Comparison of ENCODE assay signal across 10 mouse cellular contexts in genomic region chr7:92125886-92126285, GRCm38 (mm10).
DNase-seq lines count a peak whose midpoint lies in the region; ATAC-seq and TF ChIP-seq lines count a peak whose summit lies in the region.
"Had no signal": no experiment of that assay in that cellular context is flagged by ENCODE, and none has a peak within 500 bp of the region (broad histone marks: within the 10 kb centered on the region; RNA-seq: fewer than 3 reads in every experiment).

No protein-coding gene starts in this region.

- TF ChIP-seq CTCF in cerebellum, adult 2 months (IDR thresholded peaks at IDR 0.05; ENCODE audit: borderline replicate concordance, insufficient read depth, low read depth, low read length): no peak
- TF ChIP-seq CTCF in thymus, adult 2 months (IDR thresholded peaks at IDR 0.05; ENCODE audit: borderline replicate concordance, control insufficient read depth, extremely low read depth, insufficient read depth, low read length, poor library complexity): no peak

- no peak overlapping the region for H3K9ac ChIP-seq in liver, embryonic 11.5 days (ENCODE audit: low read depth, low read length)
- no peak overlapping the region for H3K9ac ChIP-seq in forebrain, embryonic 14.5 days (ENCODE audit: low read length)
- H3K9ac ChIP-seq: midbrain, embryonic 12.5 days had no signal

- no peaks in the 10 kb centered on the region for H3K27me3 ChIP-seq in liver, embryonic 11.5 days (replicated peaks; ENCODE audit: control insufficient read depth, insufficient read depth, low read length)
- no peaks in the 10 kb centered on the region for H3K27me3 ChIP-seq in cerebellum, adult 2 months (ENCODE audit: control insufficient read depth, insufficient read depth, low read length)
- H3K27me3 ChIP-seq in forebrain, embryonic 14.5 days (replicated peaks; ENCODE audit: control insufficient read depth, insufficient read depth, low read length): no peaks in the 10 kb centered on the region
- H3K27me3 ChIP-seq in thymus, adult 2 months (ENCODE audit: control insufficient read depth, insufficient read depth, low read length): no peaks in the 10 kb centered on the region
- H3K27me3 ChIP-seq: midbrain, embryonic 12.5 days; Patski had no signal

- no peak for ATAC-seq in liver, embryonic 11.5 days (replicated peaks; ENCODE audit: low FRiP score)
- peak; percentile 88; the same call in 1 of the 2 replicates for ATAC-seq in forebrain, embryonic 14.5 days
- ATAC-seq: Patski had no signal

- no peaks in the 10 kb centered on the region for H3K4me1 ChIP-seq in liver, embryonic 11.5 days (replicated peaks; ENCODE audit: control insufficient read depth, insufficient read depth, low read length)
- H3K4me1 ChIP-seq in cerebellum, adult 2 months (ENCODE audit: control insufficient read depth, insufficient read depth, low read length): peaks cover 4% of the 10 kb centered on the region; the same call in 1 of the 2 replicates
- peaks cover 6% of the 10 kb centered on the region; the same call in 1 of the 2 replicates for H3K4me1 ChIP-seq in forebrain, embryonic 14.5 days (ENCODE audit: control insufficient read depth, insufficient read depth, low read length)
- no peaks in the 10 kb centered on the region for H3K4me1 ChIP-seq in thymus, adult 2 months (replicated peaks; ENCODE audit: control insufficient read depth, insufficient read depth, low read length)
- H3K4me1 ChIP-seq: midbrain, embryonic 12.5 days had no signal

- H3K4me3 ChIP-seq in liver, embryonic 11.5 days (ENCODE audit: low read depth, low read length): no peak overlapping the region
- no peak overlapping the region for H3K4me3 ChIP-seq in cerebellum, adult 2 months (replicated peaks; ENCODE audit: insufficient read depth, low read depth, low read length)
- no peak overlapping the region for H3K4me3 ChIP-seq in forebrain, embryonic 14.5 days (ENCODE audit: low read depth, low read length)
- H3K4me3 ChIP-seq in thymus, adult 2 months (ENCODE audit: control insufficient read depth, insufficient read depth, low read length): no peak overlapping the region
- H3K4me3 ChIP-seq: midbrain, embryonic 12.5 days had no signal

- H3K27ac ChIP-seq in liver, embryonic 11.5 days (ENCODE audit: low read depth, low read length): no peak overlapping the region
- no peak overlapping the region for H3K27ac ChIP-seq in cerebellum, adult 2 months (ENCODE audit: insufficient read depth, low read length)
- no peak overlapping the region; the same call in 1 of the 2 replicates for H3K27ac ChIP-seq in forebrain, embryonic 14.5 days (ENCODE audit: low read depth, low read length)
- no peak overlapping the region for H3K27ac ChIP-seq in thymus, adult 2 months (ENCODE audit: control insufficient read depth, insufficient read depth, low read length)
- H3K27ac ChIP-seq: midbrain, embryonic 12.5 days had no signal

- no peak overlapping the region for H3K4me2 ChIP-seq in liver, embryonic 11.5 days
- H3K4me2 ChIP-seq in forebrain, embryonic 14.5 days (ENCODE audit: low read length): no peak overlapping the region
- H3K4me2 ChIP-seq: midbrain, embryonic 12.5 days had no signal

- peak; percentile 4 for DNase-seq in liver
- DNase-seq in liver, embryonic 11.5 days (ENCODE audit: low spot score): no peak
- DNase-seq in cerebellum, adult 2 months: peak; percentile 75 to 85
- peak; percentile 84 for DNase-seq in forebrain, embryonic 14.5 days (ENCODE audit: low spot score)
- peak; percentile 80 to 87 for DNase-seq in right cerebral cortex, postnatal 10 days (ENCODE audit: low spot score in 2 of 2)
- DNase-seq in thymus, adult 2 months: no peak
- DNase-seq in urinary bladder, postnatal 14 days (ENCODE audit: low spot score): no peak
- DNase-seq: heart, adult 18-20 months had no signal

- 54% methylated on average over 3 of the region's 3 CpGs for WGBS in liver, embryonic 11.5 days
- 3% methylated on average over 3 of the region's 3 CpGs for WGBS in cerebellum, adult 2 months
- WGBS in forebrain, embryonic 14.5 days: 21% methylated on average over 3 of the region's 3 CpGs
- WGBS in thymus, adult 2 months: 85% methylated on average over 3 of the region's 3 CpGs

- no peak for TF ChIP-seq POLR2A in cerebellum, adult 2 months (IDR thresholded peaks at IDR 0.05; ENCODE audit: borderline replicate concordance, insufficient read depth, low read length)
- TF ChIP-seq POLR2A in thymus, adult 2 months (IDR thresholded peaks at IDR 0.05; ENCODE audit: control insufficient read depth, extremely low read depth, insufficient read depth, low read length, poor library complexity): no peak

- no peaks in the 10 kb centered on the region for H3K9me3 ChIP-seq in liver, embryonic 11.5 days (ENCODE audit: control insufficient read depth, low read length)
- H3K9me3 ChIP-seq in forebrain, embryonic 14.5 days (replicated peaks; ENCODE audit: control insufficient read depth, low read length): no peaks in the 10 kb centered on the region
- H3K9me3 ChIP-seq: midbrain, embryonic 12.5 days had no signal

- H3K36me3 ChIP-seq in liver, embryonic 11.5 days (ENCODE audit: control insufficient read depth, insufficient read depth, low read length): no peaks in the 10 kb centered on the region
- no peaks in the 10 kb centered on the region for H3K36me3 ChIP-seq in forebrain, embryonic 14.5 days (ENCODE audit: control insufficient read depth, insufficient read depth, low read length)
- no peaks in the 10 kb centered on the region for H3K36me3 ChIP-seq in thymus, adult 2 months (ENCODE audit: control insufficient read depth, insufficient read depth, low read length)
- H3K36me3 ChIP-seq: midbrain, embryonic 12.5 days had no signal

Comparison
In these comparisons a context has a peak if more than half of its experiments do, and no peak if none do; other contexts are left out.
1. DNase-seq: peak in liver (single experiment), cerebellum, adult 2 months (2 of 2), forebrain, embryonic 14.5 days (single experiment) and right cerebral cortex, postnatal 10 days (2 of 2); none in liver, embryonic 11.5 days (single experiment), thymus, adult 2 months (single experiment) and urinary bladder, postnatal 14 days (single experiment).